Mouse (Mus musculus): ENCODE data around the gene Mlec.

- TF ChIP-seq CTCF (IDR thresholded peaks at IDR 0.05; ENCODE audit: extremely low read depth, insufficient read depth, low read length): no peak
- no peak for TF ChIP-seq POLR2A (IDR thresholded peaks at IDR 0.05; ENCODE audit: extremely low read depth, insufficient read depth, low read length)
Observed at GRCm38 (mm10) chr5:115146747-115147130, 11.2 kb downstream of the Mlec start.
